Mouse (Mus musculus) liver, postnatal 0 days (tissue): Measurements from ENCODE around the gene Zdhhc23. TPM values are rescaled to one million over a fixed set of nuclear protein-coding genes. Genes with fewer than 3 reads are reported as not detected.

ENCODE experiments used
- ATAC-seq: fragments of 200-750 bp; cut with Nextera tagmentation; 2 replicates; pipeline ENCODE4 v1.8.0; 2017; ENCODE audit warnings: mild to moderate bottlenecking, moderate library complexity
- DNase-seq: peaks from one replicate; pipeline ENCODE4 v3.0.0-alpha.2; 2016
- H3K27ac ChIP-seq: fragments of 300-500 bp; sonication (generic); 2 replicates; pipeline ENCODE4 v1.5.1; 2014; ENCODE audit warnings: antibody characterized with exemption, moderate library complexity, mild to moderate bottlenecking, low read depth
- H3K27me3 ChIP-seq: fragments of 300-500 bp; sonication (generic); 2 replicates; pipeline ENCODE4 v1.6.1; 2014; ENCODE audit warnings: low read length, control low read depth, mixed read lengths; ENCODE audit not compliant: insufficient read depth
- H3K36me3 ChIP-seq: fragments of 300-500 bp; sonication (generic); replicated peaks from 2 replicates; pipeline ENCODE4 v1.6.1; 2014; ENCODE audit warnings: mild to moderate bottlenecking, control low read depth, low read length, moderate library complexity, mixed read lengths; ENCODE audit not compliant: insufficient read depth
- H3K4me1 ChIP-seq: fragments of 300-500 bp; sonication (generic); 2 replicates; pipeline ENCODE4 v1.6.1; 2014; ENCODE audit warnings: antibody characterized with exemption, mild to moderate bottlenecking, control low read depth; ENCODE audit not compliant: insufficient read depth
- H3K4me2 ChIP-seq: fragments of 300-500 bp; sonication (generic); 2 replicates; pipeline ENCODE4 v1.6.1; 2014; ENCODE audit warnings: low read depth, mild to moderate bottlenecking, low read length, moderate library complexity, mixed read lengths
- H3K4me3 ChIP-seq: fragments of 300-500 bp; sonication (generic); 2 replicates; pipeline ENCODE4 v1.5.1; 2014; ENCODE audit warnings: low read depth, low read length
- H3K9ac ChIP-seq: fragments of 300-500 bp; sonication (generic); replicated peaks from 2 replicates; pipeline ENCODE4 v1.6.1; 2014; ENCODE audit warnings: mild to moderate bottlenecking, moderate library complexity
- H3K9me3 ChIP-seq: fragments of 300-500 bp; sonication (generic); 2 replicates; pipeline ENCODE4 v1.6.1; 2016; ENCODE audit warnings: mild to moderate bottlenecking, control low read depth, low read length, mixed read lengths
- CTCF ChIP-seq: sonication (generic); IDR thresholded peaks from 2 replicates; pipeline ENCODE4 v1.5.1; 2016; ENCODE audit warnings: antibody characterized with exemption, low read depth
- EP300 ChIP-seq: IDR thresholded peaks from 2 replicates; pipeline ENCODE4 v1.6.1; 2016; ENCODE audit warnings: antibody characterized with exemption, low read depth, mild to moderate bottlenecking
- WGBS: fragments of 180-500 bp; shearing (Covaris S2); extraction: QIAGEN DNeasy Blood & Tissue Kit; methylation state at CpG from one replicate; pipeline ENCODE4 v1.1.7; 2014; ENCODE audit not compliant: insufficient replicate concordance; 5-methylcytosine and 5-hydroxymethylcytosine counted together
- polyA plus RNA-seq: library from polyadenylated mRNA; unstranded; fragments of >200 nt; fragmentation: Nextera tagmentation; extraction: Ambion mirVana; gene quantifications from 2 replicates; pipeline ENCODE4 v1.2.1, GENCODE M21; 2015

Gene Zdhhc23
- polyA plus RNA-seq, 1 experiment from 2014 or later, result 0.20 TPM

DNA sequence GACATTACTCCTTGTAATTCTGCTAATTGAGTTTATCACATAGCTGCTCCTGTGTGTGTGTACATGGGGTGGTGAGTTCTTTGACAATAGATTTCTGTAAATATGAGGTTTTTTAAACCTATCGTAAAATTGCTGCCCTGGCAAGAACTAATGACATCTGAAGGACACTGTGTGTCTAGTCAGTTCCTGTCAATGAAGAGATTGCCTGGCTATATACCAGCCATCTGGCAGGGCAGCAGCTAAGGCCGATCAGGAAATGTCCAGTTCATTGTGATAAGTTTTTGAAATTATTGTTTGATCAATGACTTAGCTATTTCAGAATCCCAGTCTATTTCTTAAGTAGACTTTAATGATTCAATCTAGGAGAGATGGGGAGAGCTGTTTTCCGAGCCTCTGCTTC lies 34.2 kb downstream of the Zdhhc23 start:
- H3K9me3 ChIP-seq, result no peaks in the 10 kb centered on the region
- H3K27me3 ChIP-seq, result no peaks in the 10 kb centered on the region
- DNase-seq, result no peak
- H3K27ac ChIP-seq, result no peak overlapping the region
- 70% methylated on average over 3 of the region's 3 CpGs for WGBS
- H3K4me3 ChIP-seq, result no peak overlapping the region
- no peak overlapping the region for H3K4me2 ChIP-seq
- ATAC-seq, result no peak
- H3K4me1 ChIP-seq, result no peaks in the 10 kb centered on the region
- no peak overlapping the region for H3K9ac ChIP-seq
- TF ChIP-seq CTCF (no peak), EP300 (no peak)
- H3K36me3 ChIP-seq, result no peaks in the 10 kb centered on the region

DNA sequence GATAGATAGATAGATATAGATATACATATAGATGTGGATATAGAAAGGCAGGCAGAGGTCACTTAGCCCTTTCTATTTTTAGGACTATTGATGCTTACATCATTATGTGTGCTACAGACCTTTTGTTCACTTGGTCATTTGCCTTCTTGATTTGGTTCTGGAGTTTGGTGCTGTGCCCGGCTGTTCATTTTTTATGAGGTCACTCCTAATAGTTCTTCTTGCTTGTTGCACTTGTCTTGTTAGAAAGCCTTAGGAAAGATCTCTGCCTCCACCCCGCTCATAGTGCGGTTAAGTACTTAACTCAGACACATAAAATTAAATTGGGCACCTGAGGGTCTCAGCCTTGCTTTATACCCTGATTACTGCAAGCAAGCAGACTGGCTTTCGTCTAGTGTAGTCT lies 38.7 kb downstream of the Zdhhc23 start:
- Histone ChIP-seq H3K9me3 (no peaks in the 10 kb centered on the region), H3K4me2 (no peak overlapping the region), H3K27ac (no peak overlapping the region), H3K27me3 (no peaks in the 10 kb centered on the region), H3K4me3 (no peak overlapping the region), H3K36me3 (peaks cover 2% of the 10 kb centered on the region; the same call in 1 of the 2 replicates), H3K9ac (no peak overlapping the region), H3K4me1 (no peaks in the 10 kb centered on the region)
- DNase-seq (no peak), ATAC-seq (no peak)
- WGBS, result 89% methylated on average over 4 of the region's 4 CpGs
- TF ChIP-seq EP300 (no peak), CTCF (no peak)

DNA sequence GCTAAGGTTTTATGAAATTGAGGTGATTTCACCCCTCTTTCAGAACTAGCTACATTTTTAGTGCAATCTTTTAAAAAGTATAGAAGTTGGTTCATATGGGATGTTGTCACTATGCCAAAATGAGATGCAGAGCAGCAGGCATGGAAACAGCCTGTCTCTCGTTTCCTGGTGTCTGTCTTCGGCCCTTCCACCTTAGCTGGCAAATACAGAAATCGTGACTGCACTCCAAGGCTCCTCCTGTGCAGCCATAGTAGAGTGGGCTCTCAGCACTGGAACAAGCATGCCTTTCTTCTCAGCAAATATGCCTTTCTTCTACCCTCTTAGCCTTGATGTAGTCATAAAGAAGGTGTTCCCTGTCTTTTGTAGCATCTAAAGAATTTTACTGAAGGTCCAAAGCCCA lies 43.7 kb downstream of the Zdhhc23 start:
- no peak overlapping the region for H3K9ac ChIP-seq
- no peak for ATAC-seq
- H3K27me3 ChIP-seq, result no peaks in the 10 kb centered on the region
- 79% methylated on average over 3 of the region's 3 CpGs for WGBS
- no peaks in the 10 kb centered on the region for H3K4me1 ChIP-seq
- no peak overlapping the region for H3K27ac ChIP-seq
- peaks cover 2% of the 10 kb centered on the region; the same call in 1 of the 2 replicates for H3K36me3 ChIP-seq
- no peak overlapping the region for H3K4me3 ChIP-seq
- no peak for TF ChIP-seq CTCF
- TF ChIP-seq EP300, result no peak
- DNase-seq, result no peak
- H3K9me3 ChIP-seq, result no peaks in the 10 kb centered on the region
- H3K4me2 ChIP-seq, result no peak overlapping the region

- Histone ChIP-seq H3K4me3 (no peak overlapping the region), H3K27ac (no peak overlapping the region), H3K4me2 (no peak overlapping the region), H3K9me3 (no peaks in the 10 kb centered on the region), H3K9ac (no peak overlapping the region), H3K27me3 (no peaks in the 10 kb centered on the region), H3K36me3 (peaks cover 2% of the 10 kb centered on the region; the same call in 1 of the 2 replicates), H3K4me1 (no peaks in the 10 kb centered on the region)
- 75% methylated on average over 3 of the region's 3 CpGs for WGBS
- ATAC-seq (no peak), DNase-seq (no peak)
- no peak for TF ChIP-seq EP300
- TF ChIP-seq CTCF, result no peak
Measured at GRCm38 (mm10) chr16:43935367-43935766, 44.2 kb downstream of the Zdhhc23 start.

DNA sequence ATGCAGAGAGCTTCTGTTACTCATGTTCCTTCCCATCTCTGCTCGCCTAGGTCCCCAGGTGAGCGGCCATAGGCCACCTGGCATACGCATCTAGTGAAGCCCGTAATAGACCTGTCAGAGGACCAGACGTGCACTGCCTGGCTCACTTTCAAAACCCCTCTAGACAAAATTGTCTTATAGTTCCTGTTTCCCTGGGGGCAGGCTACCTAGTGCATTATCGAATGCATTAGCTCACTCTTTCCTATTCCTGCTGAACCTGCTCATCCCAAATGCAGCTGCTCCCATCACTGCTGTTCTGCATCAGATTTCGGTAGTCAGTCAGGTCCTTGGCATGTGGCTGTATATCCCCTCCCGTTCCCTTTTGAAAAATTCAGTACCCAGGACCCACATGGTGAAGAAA lies 44.7 kb downstream of the Zdhhc23 start:
- H3K27me3 ChIP-seq, result no peaks in the 10 kb centered on the region
- no peak overlapping the region for H3K9ac ChIP-seq
- no peaks in the 10 kb centered on the region for H3K4me1 ChIP-seq
- H3K4me3 ChIP-seq, result no peak overlapping the region
- H3K9me3 ChIP-seq, result no peaks in the 10 kb centered on the region
- peaks cover 2% of the 10 kb centered on the region; the same call in 1 of the 2 replicates for H3K36me3 ChIP-seq
- WGBS, result 86% methylated on average over 8 of the region's 8 CpGs
- no peak overlapping the region for H3K27ac ChIP-seq
- no peak overlapping the region for H3K4me2 ChIP-seq
- DNase-seq (no peak), ATAC-seq (no peak)
- TF ChIP-seq EP300, result no peak
- TF ChIP-seq CTCF, result no peak

DNA sequence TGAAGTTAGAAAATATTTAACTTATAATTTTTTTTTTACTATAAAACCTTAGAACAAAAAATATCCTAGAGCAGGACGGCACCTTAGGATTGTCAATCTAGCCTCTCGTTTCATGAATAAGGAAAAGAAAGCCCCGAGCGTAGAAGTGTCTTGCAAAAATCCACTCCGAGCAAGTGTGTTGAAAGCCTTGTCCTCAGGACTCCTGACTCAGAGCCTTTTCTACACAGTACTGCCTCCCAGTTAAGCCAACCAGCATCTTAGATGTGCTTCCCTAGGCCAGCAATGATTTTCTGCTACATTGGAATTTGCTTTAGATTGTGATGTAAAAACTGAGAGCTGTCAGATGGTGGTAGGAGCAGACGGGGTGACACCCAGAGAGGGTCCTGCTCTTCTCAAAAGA lies 46.5 kb downstream of the Zdhhc23 start:
- WGBS, result 89% methylated on average over 6 of the region's 6 CpGs
- no peak for ATAC-seq

DNA sequence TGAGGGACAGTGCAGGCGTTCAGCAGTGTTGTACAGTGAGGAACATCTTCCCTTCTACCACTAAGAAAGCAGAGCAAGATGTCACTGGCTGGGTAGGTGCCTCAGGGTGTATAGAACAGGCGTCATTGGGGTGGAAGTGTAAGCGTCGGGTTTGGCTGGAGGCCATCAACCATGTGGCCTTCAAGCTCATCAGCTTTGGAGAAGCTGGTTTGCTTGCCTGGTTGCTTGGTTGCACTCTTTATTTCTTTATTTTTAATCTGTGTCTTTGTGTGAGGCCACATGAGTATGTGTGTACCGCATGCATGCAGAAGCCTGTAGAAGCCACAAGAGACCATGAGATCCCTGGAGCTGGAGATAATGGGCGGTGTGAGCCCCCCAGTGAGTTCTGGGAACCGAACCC lies 47.3 kb downstream of the Zdhhc23 start:
- ATAC-seq (no peak), DNase-seq (no peak)
- WGBS, result 81% methylated on average over 7 of the region's 7 CpGs
- TF ChIP-seq CTCF (no peak), EP300 (no peak)
- 0 out of 2 replicates have a peak, but pooled peaks cover 3% of the 10 kb centered on the region for H3K4me1 ChIP-seq
- H3K4me2 ChIP-seq, result no peak overlapping the region
- H3K27ac ChIP-seq, result no peak overlapping the region
- no peaks in the 10 kb centered on the region for H3K9me3 ChIP-seq
- H3K36me3 ChIP-seq, result no peaks in the 10 kb centered on the region
- no peak overlapping the region for H3K4me3 ChIP-seq
- H3K27me3 ChIP-seq, result no peaks in the 10 kb centered on the region
- H3K9ac ChIP-seq, result no peak overlapping the region

More for the DNA sequence above, 46.5 kb downstream of the Zdhhc23 start:
- Histone ChIP-seq H3K27ac (no peak overlapping the region), H3K36me3 (no peaks in the 10 kb centered on the region), H3K4me3 (no peak overlapping the region), H3K4me2 (no peak overlapping the region), H3K4me1 (0 out of 2 replicates have a peak, but pooled peaks cover 3% of the 10 kb centered on the region), H3K9ac (no peak overlapping the region), H3K27me3 (no peaks in the 10 kb centered on the region), H3K9me3 (no peaks in the 10 kb centered on the region)
- TF ChIP-seq EP300, result no peak
- TF ChIP-seq CTCF, result no peak
- DNase-seq, result no peak
